Mouse (Mus musculus): ENCODE measurements around the gene Calcrl.

Calcrl gene

DNA sequence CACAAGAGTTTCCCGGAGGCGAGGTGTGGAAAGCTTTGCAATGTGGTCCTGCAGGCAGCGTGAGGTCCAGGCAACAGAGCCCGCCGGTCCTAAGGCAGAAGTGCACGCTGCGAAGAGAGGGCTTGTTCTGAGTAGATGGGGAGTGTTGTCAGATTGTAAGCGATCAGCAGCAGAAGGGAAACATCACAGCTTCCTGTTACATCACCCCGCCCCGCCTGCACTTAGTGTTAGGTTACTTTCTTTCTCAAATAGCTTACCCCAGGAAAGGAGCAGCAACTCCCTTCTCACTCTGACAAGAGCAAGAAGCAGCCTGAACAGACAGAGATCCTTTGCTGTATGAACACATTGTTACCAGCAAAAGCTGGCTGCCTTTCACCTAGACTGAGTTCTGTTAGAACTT, at the start of gene Calcrl:
Calcrl (minus strand) TSS at position 274 of the 400 bp plus-strand sequence.
- DNase-seq (ENCODE audit: low read depth): peak; percentile 73

DNA sequence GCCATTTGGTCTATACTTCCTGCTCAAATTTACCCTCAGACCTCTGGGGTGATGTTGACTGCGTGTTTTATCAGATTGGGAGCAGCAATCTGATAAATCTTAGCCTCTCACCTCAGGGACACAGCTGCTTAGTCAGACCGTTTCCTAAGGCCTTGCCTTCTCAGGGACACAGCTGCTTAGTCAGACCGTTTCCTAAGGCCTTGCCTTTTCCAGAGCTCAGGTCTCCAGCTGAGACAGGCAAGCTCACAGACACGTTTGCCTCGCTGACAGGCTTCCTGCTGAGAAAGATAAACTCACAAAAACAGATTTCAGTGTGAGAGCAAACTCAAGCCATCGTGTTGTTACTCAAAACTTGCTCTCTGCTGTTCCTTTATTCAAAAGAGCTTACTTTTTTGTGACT, 49.4 kb upstream of the Calcrl start:
- no peak for DNase-seq (ENCODE audit: low read depth)

DNA sequence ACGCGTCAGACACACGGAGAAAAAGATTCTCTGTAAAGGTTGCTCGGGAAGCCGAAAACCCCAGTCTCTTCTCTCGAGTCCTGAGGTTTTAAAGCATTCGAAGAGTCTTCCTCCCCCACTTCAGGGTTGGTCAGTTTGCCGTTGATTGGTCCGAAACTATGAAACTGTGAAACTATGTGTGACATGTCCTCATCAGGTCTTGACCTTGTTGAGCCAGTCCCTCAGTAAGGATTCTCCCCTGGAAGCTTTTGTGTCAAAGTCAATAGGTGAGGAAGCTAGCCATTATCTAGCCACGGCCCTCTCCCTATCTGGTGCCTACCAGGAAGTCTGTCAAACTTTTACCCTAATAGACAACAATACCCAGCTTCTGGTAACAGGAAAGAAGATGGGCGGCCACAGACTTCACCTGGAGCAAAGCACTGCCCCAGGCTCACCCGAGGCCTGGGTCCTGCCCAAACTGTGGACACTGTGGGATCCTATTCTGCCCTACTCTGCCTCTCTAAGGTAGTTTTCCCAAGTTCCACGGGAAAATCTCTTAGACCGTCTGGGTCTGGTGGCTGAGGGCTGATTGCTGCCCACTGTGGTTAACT, 48.8 kb upstream of the Calcrl start:
- DNase-seq (ENCODE audit: low read depth): no peak

DNA sequence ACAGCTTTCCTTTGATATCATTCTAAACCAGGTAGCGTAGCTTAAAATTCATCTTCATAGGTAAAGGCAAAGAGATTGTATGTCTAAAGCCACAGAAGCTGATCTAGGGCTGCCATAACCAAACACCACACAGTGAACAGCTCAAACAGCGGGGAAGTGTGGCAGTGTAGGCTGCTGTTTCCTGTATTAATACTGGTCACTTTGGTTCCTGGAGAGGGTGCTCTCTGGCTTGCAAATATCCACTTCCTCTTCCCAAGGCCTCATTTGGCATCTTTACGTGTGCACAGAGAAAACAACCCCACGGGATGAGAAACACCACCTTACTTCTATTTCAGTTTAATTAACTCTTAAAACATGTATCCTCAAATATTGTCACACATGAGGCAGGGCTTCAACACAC, 42.2 kb upstream of the Calcrl start:
- no peak for DNase-seq (ENCODE audit: low read depth)

DNA sequence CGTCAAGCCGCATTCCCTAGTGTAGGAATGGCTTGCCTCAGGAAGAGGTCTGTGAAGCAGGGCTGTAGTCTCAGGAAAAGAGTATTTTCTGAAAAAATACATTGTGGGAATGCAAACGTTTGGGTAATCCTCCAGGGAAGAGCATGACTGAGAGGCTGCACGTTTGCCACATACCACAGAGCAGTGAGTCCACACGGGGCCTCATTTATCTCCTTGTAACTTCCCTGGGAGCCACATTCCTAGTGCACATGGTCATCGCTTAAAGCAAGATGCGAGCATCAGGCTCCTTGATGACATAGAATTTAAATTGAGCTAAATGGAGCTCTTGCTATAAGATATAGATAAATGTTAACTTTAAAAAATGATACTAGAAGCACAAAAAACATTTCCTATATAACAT, 39.7 kb upstream of the Calcrl start:
- DNase-seq (ENCODE audit: low read depth): no peak

- no peak for DNase-seq (ENCODE audit: low read depth)
Observed at GRCm38 (mm10) chr2:84462411-84462810, 37.2 kb upstream of the Calcrl start.

- DNase-seq (ENCODE audit: low read depth): no peak
Observed at GRCm38 (mm10) chr2:84459651-84460177, 34.5 kb upstream of the Calcrl start.

DNA sequence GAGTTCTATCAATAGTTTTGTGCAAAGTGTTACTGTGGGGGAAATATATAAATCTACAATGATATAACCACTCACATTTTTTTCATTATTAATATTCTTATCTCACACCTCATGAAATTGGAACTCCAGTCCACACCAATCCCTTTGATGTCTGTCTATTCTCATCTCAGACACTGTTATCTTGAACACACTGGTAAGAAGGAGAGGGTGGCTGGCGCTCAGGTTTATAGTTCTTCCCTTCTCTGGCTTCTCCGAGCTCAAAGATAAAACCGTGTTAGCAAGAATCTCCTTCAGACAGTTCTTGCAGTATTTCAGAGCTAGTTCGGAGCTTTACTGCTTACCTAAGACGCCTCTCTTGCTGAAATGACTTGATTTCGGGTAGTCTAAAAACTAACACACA, 32.0 kb upstream of the Calcrl start:
- DNase-seq (ENCODE audit: low read depth): no peak

DNA sequence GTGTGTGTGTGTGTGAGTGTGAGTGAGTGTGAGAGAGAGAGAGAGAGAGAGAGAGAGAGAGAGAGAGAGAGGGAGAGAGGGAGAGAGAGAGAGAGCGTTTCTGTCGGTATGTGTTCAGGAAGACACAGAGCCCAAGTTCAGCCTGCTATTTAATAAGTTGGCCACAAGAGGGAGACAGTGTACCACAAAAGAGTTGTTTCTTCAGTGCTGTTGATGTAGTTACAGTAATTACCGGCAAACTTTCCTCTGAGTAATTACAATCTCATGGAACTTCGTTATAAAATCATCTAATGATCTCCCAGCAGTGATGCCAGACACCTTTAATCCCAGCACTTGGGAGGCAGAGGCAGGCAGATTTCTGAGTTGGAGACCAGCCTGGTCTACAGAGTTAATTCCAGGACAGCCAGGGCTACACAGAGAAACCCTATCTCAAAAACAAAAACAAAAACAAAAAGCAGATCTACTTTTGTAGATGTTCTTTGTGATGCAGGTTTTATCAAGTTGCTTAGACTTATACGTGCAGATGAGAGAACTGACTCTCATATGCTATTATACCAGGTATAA, 30.1 kb upstream of the Calcrl start:
- peak; percentile 88 for DNase-seq (ENCODE audit: low read depth)

DNA sequence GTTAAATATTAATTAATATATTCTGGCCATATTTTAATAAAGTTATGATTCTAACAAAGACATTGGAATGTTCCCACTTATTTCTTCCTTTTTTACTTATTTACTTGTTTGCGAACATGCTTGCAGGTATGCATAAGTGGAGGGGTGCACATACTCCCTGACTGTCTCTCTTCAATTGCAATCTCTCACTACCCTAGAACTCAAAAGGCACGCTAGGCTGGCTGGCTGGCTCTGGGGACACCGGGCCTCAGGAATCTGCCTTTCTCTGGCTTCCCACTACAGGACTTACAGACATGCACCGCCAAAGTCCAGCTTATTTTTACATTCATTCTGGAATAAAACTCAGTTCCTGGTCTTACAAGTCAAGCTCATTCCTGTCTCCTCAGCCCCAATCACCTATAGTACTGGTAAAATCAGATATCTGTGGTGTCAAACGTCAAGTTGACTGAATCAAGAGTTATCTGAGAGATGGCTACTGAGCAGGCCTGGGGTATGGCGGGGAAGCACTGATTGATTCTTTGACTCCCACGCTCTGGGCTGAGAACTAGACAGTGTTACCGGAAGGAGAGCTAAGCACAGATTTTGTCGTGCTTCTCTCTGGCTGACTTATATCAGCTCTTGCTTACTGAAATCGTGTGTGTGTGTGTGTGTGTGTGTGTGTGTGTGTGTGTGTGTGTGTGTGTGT, 29.5 kb upstream of the Calcrl start:
- no peak for DNase-seq (ENCODE audit: low read depth)

- DNase-seq (ENCODE audit: low read depth): peak; percentile 76
Observed at GRCm38 (mm10) chr2:84454051-84454450, 28.8 kb upstream of the Calcrl start.

DNA sequence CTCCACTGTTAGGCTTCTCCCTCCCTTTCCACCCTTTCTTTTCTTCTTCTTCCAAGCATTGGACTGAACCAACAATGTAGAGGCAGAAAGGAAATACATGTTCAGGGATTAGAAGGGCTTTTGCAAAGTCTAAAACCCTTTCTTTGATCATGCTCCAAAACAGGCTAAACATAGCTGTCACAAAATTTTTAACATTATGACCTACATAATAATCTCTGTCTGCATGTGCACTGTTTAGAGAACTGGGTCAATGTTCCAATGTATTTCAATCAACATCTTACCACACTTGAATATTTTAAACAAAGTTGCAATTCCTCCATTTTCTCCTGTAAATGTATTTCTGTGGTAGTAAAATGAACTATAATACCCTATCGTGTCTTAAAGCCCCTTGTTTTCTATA, 20.3 kb upstream of the Calcrl start:
- DNase-seq (ENCODE audit: low read depth): no peak

DNA sequence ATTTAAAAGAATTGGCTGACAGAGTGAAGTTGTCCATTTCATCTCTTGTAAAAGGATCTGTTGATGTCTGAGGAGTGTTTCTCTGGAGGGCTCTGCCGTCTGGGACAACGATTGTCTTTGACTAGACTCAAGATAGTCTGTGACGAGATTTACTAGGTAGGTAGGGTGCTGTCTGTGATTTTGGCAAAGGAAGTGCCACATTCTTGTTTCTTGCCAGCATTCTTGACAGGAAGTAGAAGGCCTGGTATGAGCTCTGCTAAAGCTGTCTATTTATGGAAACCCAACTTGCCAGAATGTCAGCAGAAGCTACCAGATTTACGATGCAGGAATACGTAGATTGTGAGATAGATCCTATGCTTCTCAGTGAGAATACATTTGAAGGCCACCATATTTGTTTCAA, 16.7 kb upstream of the Calcrl start:
- DNase-seq (ENCODE audit: low read depth): no peak

GRCm38 (mm10) chr2:84429724-84430123, 4.5 kb upstream of the Calcrl start:
- peak; percentile 61 for DNase-seq (ENCODE audit: low read depth)

DNA sequence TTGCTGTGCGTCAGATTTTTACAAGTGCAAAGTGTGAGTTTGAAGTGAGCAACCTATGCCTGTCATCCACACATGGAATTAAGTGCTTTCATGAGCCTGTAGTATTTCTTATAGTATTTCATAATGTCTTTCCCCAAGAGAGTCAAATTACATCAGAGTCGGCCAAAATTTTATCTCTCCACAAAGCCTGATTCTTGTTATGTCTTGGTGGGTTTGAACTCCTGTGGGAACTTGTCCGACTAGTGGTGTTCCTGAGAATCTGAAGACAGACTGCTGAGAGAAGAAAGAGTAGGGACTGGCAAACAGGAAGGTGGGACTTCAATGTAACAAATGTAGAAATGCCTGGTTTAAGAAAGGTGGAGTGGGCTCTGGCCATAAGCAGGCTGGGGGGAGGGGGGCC, 3.6 kb upstream of the Calcrl start:
- DNase-seq (ENCODE audit: low read depth): no peak

DNA sequence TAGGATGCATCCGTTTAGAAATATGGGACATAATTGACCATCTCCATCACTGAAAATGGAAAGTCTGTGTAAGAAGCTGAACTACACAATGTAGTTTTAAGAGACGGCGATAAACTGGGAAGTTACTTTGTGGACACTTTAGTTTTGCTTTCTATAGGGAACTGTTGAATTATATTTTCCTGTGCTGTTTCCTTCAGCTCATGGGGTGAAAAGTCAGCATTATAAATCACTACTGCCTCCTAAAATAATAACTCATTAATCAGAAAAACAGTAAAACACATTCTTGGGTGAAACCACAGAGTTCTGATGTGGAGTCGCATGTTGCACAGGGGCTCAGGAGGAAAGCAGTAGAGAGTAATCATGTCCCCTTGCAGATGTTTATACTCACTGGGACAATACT, 1.3 kb upstream of the Calcrl start:
- no peak for DNase-seq (ENCODE audit: low read depth)

GRCm38 (mm10) chr2:84416501-84416900, 8.7 kb downstream of the Calcrl start:
- no peak for DNase-seq (ENCODE audit: low read depth)

DNA sequence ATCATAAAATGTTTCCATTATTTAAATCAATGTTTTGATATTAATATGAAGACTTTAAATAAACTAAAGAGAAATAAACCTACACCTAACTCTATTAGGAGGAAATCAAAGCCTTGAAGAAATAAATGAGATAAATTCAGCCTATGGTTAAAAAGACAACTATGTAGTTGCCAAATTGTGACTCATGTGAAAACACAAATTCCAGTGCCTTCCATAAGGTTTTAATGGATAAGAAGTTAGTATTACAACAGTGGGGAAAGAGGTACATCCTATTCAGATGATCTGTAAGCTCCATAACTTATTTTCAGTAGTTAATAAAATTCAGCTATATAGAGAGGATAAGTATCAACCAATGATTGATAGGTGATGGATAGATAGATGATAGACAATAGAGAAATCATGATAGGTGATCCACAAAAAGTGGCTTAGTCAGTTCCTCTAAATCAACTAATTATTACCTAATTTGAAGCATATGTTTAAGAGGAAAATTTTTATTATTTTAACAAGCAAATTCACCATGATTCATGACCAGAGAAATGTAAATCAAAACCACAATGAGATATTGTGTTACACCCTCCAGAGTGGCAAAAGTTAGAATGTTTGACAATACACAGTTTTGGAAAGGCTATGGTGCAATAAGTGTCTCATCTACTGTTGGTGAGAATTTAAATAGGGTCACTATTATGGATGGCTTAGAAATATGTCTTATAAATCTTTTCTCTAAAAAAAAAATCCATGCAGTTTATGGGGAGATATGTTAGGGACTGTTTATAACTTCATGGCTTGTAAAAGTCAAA, 15.2 kb downstream of the Calcrl start:
- no peak for DNase-seq (ENCODE audit: low read depth)

DNA sequence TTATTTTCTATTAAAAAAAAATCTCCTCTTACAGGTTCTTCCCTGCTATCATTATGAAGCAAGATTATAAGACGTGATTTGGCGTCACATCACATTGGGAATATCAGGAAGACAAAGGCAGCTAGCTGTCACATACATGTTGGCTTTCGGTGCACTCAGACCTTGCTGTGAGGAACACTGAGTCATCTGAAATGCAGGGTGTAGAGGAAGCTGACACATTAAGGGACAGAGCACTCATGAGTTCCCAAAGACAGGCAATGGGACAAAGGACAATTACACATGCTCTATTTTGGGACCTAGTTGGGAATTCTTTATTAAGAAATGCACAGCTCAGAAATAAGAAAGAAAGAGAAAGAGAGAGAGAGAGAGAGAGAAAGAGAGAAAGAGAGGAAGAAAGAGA, 20.4 kb downstream of the Calcrl start:
- DNase-seq (ENCODE audit: low read depth): no peak

GRCm38 (mm10) chr2:84402713-84403112, 22.5 kb downstream of the Calcrl start:
- DNase-seq (ENCODE audit: low read depth): no peak

- no peak for DNase-seq (ENCODE audit: low read depth)
Observed at GRCm38 (mm10) chr2:84396557-84396956, 28.7 kb downstream of the Calcrl start.

DNA sequence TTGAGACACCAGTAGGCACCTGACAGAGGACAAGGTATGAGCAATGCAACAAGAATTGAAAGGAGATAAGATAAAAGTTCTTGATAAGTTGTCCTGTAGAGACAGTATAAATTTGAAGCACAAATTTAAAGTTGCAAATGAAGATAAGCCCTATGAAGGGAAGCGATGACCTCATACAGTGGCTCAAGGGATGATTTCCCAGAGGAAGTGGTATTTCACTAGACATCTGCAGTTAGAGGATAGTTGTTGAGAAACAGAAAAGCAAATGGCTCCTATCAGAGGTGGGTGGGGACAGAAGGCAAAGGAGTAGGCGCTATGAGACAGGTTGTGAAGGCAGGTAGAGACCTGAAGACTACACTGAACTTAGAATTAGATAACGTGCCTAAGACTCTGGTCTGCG, 32.0 kb downstream of the Calcrl start:
- peak; percentile 24 for DNase-seq (ENCODE audit: low read depth)

GRCm38 (mm10) chr2:84389075-84389474, 36.1 kb downstream of the Calcrl start:
- no peak for DNase-seq (ENCODE audit: low read depth)

Data from c-Kit-positive CD71-negative TER-119-negative erythroid progenitor cells, embryonic 14.5 days (primary cell).